Mouse (Mus musculus) retina, postnatal 7 days (tissue): ENCODE measurements around the gene Mat1a.

Experiments used
- DNase-seq: peaks from one replicate; pipeline ENCODE4 v3.0.0-alpha.2; 2012; ENCODE audit warnings: low read depth, low spot score

The Mat1a gene

GRCm38 (mm10) chr14:41104853-41105444 is at the start of gene Mat1a:
Gene Mat1a (plus strand): TSS chr14:41105035.
- DNase-seq: no peak

- no peak for DNase-seq
Observed at GRCm38 (mm10) chr14:41065168-41065567, 39.7 kb upstream of the Mat1a start.

- no peak for DNase-seq
Observed at GRCm38 (mm10) chr14:41066416-41066815, 38.4 kb upstream of the Mat1a start.

DNA sequence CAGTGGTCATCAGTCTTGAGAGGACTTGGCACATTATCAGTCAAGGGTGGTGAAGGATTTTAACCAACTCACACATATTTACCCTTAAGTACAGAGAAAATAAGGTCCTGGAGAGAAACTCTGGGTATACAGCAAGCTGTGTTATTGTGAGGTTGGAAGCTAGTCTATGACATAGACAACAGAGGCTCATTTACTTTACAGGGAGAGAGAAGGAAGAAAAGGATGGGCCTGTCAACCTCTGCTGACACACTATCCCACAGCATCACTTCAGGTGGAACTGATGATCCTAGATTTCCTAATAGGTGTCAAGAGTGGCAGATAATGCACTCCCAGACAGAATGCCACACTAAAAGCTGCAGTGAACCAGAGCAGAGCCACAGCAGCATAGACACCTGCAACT is 35.7 kb upstream of the Mat1a start, which contains the start of gene Dydc2:
TSS of gene Dydc2 (minus strand) at position 101 of the 400 bp plus-strand sequence.
- DNase-seq: no peak

GRCm38 (mm10) chr14:41070343-41070742 is 34.5 kb upstream of the Mat1a start:
- DNase-seq: no peak

GRCm38 (mm10) chr14:41072229-41072943 is 32.4 kb upstream of the Mat1a start, which contains the start of gene Dydc1:
Gene Dydc1 (plus strand): TSS chr14:41072911.
- peak; percentile 49 for DNase-seq

DNA sequence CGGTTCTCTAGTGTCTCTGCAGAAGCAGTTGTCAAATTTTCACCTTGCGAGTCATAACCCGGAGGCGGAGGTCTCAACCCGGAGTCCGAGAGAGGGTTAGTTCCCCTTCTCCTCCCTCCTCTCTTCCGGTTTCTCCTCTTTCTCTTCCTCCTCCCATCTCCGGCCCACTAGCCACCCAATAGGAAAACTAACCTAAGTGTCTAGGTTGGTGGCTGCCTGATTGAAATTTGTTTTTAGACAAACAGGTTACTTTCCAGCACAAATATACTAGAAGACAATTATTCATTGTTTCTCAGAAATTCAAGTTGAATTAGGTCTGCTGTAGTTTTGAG is 31.9 kb upstream of the Mat1a start:
- DNase-seq: no peak

GRCm38 (mm10) chr14:41082408-41082807 is 22.4 kb upstream of the Mat1a start:
- DNase-seq: no peak

GRCm38 (mm10) chr14:41087509-41087908 is 17.3 kb upstream of the Mat1a start:
- DNase-seq: no peak

DNA sequence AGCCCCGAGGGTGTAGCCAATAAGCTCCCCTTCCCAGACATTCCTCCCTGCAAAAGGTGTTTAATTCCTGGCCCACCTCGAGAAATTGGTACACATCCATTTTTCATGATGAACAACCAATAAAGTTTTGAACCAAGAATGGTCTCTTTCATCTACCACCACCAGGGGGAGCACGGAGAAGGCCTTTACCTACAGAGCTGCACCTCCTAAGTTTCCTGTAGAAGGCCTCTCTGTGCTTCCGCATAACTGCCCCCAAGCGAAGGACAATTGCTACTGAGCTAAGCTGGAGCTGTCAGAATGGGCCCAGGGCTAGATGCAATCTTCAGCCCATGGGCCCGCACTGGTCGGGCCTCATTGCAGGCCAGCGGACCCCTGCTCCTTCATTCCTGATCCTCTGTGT is 14.1 kb upstream of the Mat1a start:
- DNase-seq: no peak

GRCm38 (mm10) chr14:41094114-41094513 is 10.7 kb upstream of the Mat1a start:
- DNase-seq: no peak

- no peak for DNase-seq
Observed at GRCm38 (mm10) chr14:41096296-41096860, 8.5 kb upstream of the Mat1a start.

GRCm38 (mm10) chr14:41098726-41099125 is 6.1 kb upstream of the Mat1a start:
- DNase-seq: no peak

GRCm38 (mm10) chr14:41100712-41101111 is 4.1 kb upstream of the Mat1a start:
- DNase-seq: no peak

DNA sequence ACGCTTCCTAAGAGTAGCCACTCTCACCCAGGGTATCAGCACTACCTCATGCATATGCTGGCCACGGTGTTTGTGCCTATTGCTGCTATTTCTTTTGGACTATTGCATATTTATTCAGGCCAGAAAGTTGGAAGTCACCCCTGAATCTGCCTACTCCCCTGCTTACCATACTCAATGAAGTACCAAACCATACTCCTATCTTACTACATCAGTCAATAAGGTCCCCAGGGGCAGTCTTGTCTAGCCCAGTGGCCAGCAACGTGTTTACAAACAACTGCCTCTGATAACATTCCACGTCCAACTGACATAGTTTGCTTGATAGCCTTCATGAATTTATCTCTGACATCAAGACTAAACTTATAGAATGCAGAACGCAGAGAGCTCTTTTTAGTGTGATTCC is 3.6 kb upstream of the Mat1a start:
- no peak for DNase-seq

DNA sequence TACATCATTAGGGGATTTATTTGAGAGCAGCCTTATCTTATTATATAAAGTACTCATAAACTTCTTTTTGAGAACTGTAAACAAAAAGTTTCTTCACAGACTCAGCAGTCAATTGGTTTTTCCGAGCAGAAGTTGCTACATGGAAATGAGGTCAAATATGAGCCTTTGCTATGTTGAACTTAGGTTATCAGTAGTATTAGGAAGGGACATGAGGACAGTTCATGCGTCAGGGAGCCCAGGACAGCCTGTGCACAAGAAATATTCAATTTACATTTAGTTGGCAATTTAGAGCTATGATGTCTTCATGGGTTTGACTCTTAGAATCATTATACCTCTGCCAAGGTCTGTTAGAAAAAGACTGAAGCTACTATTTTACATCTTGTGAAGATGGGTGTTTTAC is 2.6 kb upstream of the Mat1a start:
- DNase-seq: no peak

DNA sequence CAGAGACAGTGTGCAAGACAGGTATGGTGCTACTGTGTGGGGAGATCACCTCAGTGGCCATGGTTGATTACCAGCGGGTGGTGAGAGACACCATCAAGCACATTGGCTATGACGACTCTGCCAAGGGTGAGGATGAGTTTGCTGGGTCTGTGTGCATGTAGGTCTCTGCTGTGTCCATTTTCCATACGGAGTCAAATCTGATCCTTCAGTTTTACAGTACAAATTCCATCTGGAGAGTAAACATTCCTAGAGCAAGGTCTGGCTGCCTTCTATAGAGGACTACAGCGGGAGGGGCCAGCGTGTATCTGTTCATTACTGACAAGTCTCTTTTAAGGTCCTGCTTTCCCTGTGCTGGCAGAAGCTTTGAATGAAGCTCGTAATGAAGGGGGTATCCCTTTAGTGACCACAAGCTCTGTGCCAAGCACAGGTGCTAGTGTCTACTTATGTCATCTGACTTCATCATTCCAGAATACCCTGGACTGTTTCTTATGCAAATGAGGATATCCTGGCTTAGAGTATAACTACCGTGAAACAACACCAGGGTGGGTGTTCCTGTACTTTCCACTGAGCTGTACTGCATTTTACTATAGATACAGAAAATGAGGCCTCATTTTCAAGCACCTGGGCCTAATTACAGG is 6.3 kb downstream of the Mat1a start:
- no peak for DNase-seq

DNA sequence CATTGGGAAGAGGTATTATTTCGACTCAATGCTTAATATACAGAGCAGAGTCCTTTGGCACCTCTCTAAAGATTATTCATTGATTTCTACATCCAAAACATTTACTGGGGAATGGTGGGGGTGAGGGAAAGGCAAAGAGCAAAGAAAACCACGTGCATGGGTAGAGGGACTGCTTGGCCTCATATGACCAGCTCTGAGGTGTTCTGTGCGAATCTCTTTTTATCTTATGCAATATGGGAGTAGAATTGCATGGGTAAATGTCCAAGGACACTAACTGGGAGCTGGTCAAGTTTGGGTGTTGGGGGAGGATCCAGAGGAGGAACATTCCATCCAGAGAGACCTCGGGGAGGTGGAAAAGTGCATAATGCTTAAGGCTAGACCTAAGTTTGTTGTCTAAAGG is 8.1 kb downstream of the Mat1a start:
- DNase-seq: no peak

DNA sequence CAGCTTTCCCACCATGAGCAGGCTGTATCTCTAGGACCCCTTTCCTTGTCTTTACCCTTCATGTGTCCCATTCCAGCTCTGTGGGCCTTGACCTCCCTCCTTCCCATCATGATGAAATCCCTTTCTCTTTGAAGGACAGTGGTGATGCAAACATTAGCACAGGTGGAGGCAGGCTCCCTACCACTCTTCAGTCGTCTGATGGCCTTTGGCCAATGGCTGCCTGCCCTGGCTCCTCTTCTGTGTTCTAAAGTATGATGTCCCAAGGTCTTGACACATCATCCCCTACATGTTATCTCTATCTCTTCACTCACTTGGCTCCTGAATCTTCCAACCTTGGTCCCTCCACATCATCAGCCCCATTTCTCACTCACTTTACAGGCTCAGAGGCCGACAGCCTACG is 11.4 kb downstream of the Mat1a start:
- DNase-seq: no peak

DNA sequence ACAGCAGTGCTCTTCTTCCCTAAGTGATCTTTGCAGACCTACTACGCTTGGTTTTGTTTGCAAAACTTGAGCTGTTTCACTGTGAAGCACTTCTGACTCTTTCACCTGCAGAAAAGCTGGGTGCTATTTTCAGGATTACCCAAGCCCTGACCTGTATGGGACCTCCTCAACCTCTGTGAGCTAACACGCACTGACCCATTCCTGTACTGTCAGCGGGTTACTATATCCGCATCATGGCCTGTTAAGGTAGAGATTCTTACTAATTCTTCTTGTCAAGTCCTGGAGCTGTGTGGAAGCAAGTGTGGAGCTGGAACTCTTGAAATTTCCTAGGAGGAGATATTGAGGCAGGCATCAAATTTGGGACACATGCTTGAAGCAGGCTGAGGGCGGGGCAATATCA is 19.8 kb downstream of the Mat1a start:
- DNase-seq: no peak

- DNase-seq: peak; percentile 11
Observed at GRCm38 (mm10) chr14:41127997-41128396, 23.2 kb downstream of the Mat1a start.

DNA sequence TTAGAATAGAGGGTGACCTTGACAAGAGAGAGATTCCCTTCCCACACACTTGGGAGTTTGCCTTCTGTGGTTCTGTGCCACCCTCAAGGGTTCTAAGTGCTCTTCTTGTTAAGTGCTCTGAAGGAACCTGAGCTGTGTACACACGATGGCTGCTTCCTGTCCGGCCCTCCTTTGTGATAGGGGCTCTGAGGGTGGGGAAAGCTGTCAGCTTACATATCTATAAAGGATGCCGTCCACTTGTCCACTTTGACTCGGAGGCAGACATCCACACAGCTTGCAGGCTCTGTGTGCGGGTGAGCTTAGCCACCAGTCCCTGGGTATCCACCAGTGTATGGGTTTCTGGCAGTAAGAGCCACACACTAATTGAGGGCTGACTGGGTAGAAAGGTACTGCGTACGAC is 26.7 kb downstream of the Mat1a start, which contains the start of gene Sftpa1:
TSS of gene Sftpa1 (plus strand) at position 243 of the 400 bp plus-strand sequence.
- DNase-seq: no peak

DNA sequence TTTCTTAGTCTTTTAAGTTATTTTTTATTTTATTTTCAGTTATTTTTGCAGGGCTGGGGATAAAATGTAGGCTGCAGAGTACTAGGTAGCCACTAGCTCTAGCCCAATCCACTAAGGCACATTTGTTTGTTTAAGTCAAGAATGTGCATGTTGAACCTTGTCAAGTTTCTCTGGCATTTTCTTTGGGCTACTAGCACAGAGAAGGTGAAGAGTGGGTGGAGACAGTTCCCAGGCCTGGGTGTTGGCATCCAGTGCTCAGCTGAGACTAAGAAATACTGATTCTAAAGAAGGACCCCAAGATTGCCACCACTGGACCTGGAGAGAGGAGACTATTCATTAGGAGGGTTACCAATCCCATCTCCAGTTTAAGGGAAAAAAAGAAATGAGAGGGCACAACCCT is 32.2 kb downstream of the Mat1a start:
- DNase-seq: no peak
